Mouse (Mus musculus): Measurements from ENCODE around the gene Carhsp1. TPM values are rescaled to one million over a fixed set of nuclear protein-coding genes. Genes with fewer than 3 reads are reported as not detected.

The Carhsp1 gene
- polyA plus RNA-seq, 1 experiment: 66.5 TPM

DNA sequence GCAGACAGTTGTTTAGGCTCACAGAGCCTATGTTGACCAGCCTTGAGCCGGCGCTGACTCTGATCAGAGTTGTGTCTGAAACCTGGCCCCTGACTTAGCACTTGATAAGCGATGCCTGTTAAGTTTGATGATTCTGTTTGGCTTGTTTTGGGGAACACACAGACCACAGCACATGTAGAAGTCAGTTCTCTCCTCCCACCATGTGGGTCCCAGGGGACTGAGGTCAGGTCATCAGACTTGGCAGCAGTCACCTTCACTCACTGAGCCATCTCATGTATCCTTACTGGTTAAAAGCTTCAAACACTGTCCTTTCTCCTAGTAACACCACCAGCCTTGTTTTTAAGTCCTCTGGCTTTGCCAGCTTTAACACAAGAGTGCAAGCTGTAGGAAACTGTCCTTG is 21.9 kb downstream of the Carhsp1 start:
- 92% methylated on average over 3 of the region's 3 CpGs for WGBS
- no peak overlapping the region for H3K4me3 ChIP-seq (replicated peaks; ENCODE audit: control insufficient read depth, low read depth, low read length)

DNA sequence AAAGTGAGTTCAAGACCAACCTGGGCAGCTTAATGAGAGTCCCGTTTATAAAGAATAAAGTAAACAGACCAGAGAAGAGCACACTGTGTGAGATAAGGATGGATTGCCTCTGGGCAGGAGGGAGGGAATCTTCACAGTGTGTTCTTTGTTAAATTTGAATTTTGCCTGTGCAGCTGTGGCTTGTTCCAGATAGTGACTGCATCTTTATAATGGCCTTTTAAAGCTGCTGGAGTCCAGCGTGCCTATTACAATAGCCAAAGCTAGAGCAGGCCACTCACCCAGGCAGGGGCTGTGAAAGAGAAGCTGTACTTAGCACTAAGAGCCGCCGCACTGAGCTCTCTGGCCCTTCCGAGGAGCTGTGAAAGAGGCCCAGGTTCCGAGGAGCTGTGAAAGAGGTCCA is 26.4 kb downstream of the Carhsp1 start:
- Histone ChIP-seq H3K4me1 (ENCODE audit: control insufficient read depth, insufficient read depth, low read length) (no peaks in the 10 kb centered on the region), H3K27ac (ENCODE audit: control insufficient read depth, insufficient read depth, low read depth, low read length, poor library complexity) (no peak overlapping the region), H3K4me3 (replicated peaks; ENCODE audit: control insufficient read depth, low read depth, low read length) (no peak overlapping the region)
- WGBS: 88% methylated on average over 6 of the region's 6 CpGs
- no peak for TF ChIP-seq POLR2A (IDR thresholded peaks at IDR 0.05; ENCODE audit: borderline replicate concordance, control insufficient read depth, low read depth, low read length)
- TF ChIP-seq CTCF (IDR thresholded peaks at IDR 0.05; ENCODE audit: control insufficient read depth, insufficient read depth, low read length): no peak

More for the DNA sequence above, 21.9 kb downstream of the Carhsp1 start:
- Histone ChIP-seq H3K27ac (ENCODE audit: control insufficient read depth, insufficient read depth, low read depth, low read length, poor library complexity) (no peak overlapping the region), H3K4me1 (ENCODE audit: control insufficient read depth, insufficient read depth, low read length) (no peaks in the 10 kb centered on the region)
- no peak for TF ChIP-seq POLR2A (IDR thresholded peaks at IDR 0.05; ENCODE audit: borderline replicate concordance, control insufficient read depth, low read depth, low read length)
- no peak for TF ChIP-seq CTCF (IDR thresholded peaks at IDR 0.05; ENCODE audit: control insufficient read depth, insufficient read depth, low read length)

DNA sequence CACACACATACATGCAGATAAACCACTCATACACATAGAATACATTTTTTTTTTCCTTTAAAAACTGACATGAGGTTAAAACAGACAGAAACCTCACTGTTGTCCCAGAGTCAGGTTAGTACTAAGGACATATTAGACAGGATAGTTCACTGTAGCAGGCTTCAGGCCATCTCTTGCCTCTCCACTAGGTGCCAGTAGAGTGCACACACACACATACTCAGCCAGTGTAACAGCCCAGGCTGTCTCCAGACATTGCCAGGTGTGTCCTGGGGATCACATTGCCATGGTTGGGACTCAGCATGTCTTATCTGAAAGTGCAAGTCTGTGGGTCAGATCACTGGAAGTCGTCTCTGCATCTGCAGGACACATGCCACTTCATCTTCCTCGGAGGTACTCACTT is 28.1 kb downstream of the Carhsp1 start:
- no peak for TF ChIP-seq POLR2A (IDR thresholded peaks at IDR 0.05; ENCODE audit: borderline replicate concordance, control insufficient read depth, low read depth, low read length)
- peak; percentile 88 for TF ChIP-seq CTCF (IDR thresholded peaks at IDR 0.05; ENCODE audit: control insufficient read depth, insufficient read depth, low read length)
- WGBS: 75% methylated on average over 2 of the region's 2 CpGs
- Histone ChIP-seq H3K4me3 (replicated peaks; ENCODE audit: control insufficient read depth, low read depth, low read length) (no peak overlapping the region), H3K27ac (ENCODE audit: control insufficient read depth, insufficient read depth, low read depth, low read length, poor library complexity) (no peak overlapping the region), H3K4me1 (ENCODE audit: control insufficient read depth, insufficient read depth, low read length) (no peaks in the 10 kb centered on the region; the same call in 1 of the 2 replicates)

DNA sequence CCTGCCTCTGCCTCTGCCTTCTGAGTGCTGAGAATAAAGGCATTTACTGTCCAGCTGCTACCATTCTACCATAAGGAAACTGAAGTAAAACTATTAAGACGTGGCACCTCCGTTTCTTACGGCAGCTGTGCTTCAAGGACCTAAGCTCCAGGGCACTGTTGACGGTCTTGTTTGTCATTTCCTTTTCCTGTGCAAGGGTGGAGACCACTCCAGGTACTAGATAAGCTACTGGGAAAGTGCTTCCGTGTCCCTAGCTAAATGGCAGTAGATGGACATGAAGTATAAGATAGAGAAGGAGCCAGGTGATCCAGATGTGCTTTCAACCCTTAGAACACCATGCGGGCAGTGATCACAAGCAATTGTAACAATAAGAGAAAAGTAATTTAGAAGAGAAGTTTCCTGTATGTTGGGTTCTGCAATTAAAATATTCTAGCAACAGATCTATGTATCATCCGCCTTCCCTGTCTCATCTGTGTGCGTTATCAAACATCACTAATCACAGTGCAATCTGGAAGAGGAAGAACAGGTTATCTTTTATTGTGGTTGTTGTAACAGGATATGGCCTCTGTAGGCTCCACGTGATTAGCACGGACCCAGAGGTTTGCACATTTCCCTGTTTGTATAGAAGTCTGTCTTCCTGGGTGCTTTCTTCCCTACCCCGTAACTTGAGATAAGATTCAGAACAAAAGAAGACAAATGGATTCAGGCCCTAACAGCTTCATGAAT is 32.3 kb downstream of the Carhsp1 start:
- TF ChIP-seq CTCF (IDR thresholded peaks at IDR 0.05; ENCODE audit: control insufficient read depth, insufficient read depth, low read length): no peak
- TF ChIP-seq POLR2A (IDR thresholded peaks at IDR 0.05; ENCODE audit: borderline replicate concordance, control insufficient read depth, low read depth, low read length): no peak
- 44% methylated on average over 11 of the region's 11 CpGs for WGBS
- no peak overlapping the region for H3K4me3 ChIP-seq (replicated peaks; ENCODE audit: control insufficient read depth, low read depth, low read length)

DNA sequence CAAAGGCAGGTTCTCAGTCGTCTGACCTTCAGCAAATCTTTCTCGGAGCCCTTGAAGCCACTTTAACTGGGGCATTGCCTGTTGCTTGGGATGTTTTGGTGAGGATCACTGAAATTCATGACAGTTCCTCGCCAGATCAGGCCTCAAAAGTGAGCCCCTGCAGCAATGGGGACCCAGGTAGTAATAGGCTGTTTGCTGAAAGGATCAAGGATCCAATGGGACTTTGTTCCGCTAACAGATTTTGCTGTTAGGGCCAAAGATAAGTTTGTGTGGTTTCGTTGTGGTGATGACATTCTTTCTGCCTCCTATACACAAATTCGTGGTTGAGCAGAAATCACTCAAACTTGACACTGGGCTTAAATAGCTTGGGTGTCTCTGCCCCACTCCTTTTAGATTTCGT is 33.8 kb downstream of the Carhsp1 start:
- peak overlapping the region; percentile 89 for H3K27ac ChIP-seq (ENCODE audit: control insufficient read depth, insufficient read depth, low read depth, low read length, poor library complexity)
- WGBS: 22% methylated on average over 7 of the region's 7 CpGs
- no peaks in the 10 kb centered on the region; the same call in 1 of the 2 replicates for H3K4me1 ChIP-seq (ENCODE audit: control insufficient read depth, insufficient read depth, low read length)
- TF ChIP-seq POLR2A (IDR thresholded peaks at IDR 0.05; ENCODE audit: borderline replicate concordance, control insufficient read depth, low read depth, low read length) (no peak), CTCF (IDR thresholded peaks at IDR 0.05; ENCODE audit: control insufficient read depth, insufficient read depth, low read length) (no peak)
- H3K4me3 ChIP-seq (replicated peaks; ENCODE audit: control insufficient read depth, low read depth, low read length): peak overlapping the region; percentile 92

More for the DNA sequence above, 32.3 kb downstream of the Carhsp1 start:
- no peak overlapping the region for H3K27ac ChIP-seq (ENCODE audit: control insufficient read depth, insufficient read depth, low read depth, low read length, poor library complexity)
- no peaks in the 10 kb centered on the region; the same call in 1 of the 2 replicates for H3K4me1 ChIP-seq (ENCODE audit: control insufficient read depth, insufficient read depth, low read length)

DNA sequence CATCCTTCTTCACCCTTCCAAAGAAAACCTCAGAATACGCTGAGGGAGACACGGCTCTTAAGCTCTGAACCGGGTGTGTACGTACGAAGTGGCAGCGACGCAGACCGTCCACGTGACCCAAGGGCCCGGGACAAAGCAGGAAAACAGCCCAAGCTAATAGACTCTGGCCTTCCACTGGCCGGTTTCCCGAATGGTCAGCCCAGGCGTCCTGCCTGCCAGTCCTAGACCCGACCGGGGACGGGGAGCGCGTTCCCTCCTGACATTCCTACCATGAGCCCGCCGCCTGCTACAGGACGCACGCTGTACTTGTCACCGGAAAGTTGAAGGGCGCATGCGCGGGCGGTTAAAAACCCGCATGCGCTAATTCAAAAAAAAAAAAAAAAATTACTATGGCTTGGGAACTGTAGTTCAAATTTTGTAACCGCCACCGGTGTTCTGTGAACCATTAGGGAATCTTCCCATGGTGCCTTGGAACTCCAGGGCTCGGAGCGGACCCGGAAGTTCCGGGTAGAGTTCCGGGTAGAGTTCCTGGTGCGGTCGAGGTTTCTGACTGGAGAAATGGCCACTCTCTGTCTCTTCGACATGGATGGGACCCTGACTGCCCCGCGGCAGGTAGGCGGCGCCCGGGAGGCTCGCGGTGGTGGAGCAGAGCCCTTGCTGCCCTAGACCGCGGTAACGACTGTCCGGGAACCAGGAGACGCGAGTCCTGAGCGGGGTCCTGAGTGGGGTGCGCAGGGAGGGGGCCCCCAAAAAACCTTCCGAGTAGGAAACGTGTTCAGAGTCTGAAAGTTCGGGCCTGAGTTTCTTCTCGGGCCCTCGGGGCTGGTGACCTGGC is 34.5 kb downstream of the Carhsp1 start, which contains the start of the genes Pmm2 and Tmem186:
TSS of gene Pmm2 (plus strand) at position 458 of the 835 bp plus-strand sequence.
TSS of gene Tmem186 (minus strand) at position 496 of the 835 bp plus-strand sequence.
- Histone ChIP-seq H3K27ac (ENCODE audit: control insufficient read depth, insufficient read depth, low read depth, low read length, poor library complexity) (peak within 1 kb of the TSS; percentile 89), H3K4me1 (ENCODE audit: control insufficient read depth, insufficient read depth, low read length) (no peaks in the 10 kb centered on the region; the same call in 1 of the 2 replicates), H3K4me3 (replicated peaks; ENCODE audit: control insufficient read depth, low read depth, low read length) (peak within 1 kb of the TSS; percentile 92)
- TF ChIP-seq CTCF (IDR thresholded peaks at IDR 0.05; ENCODE audit: control insufficient read depth, insufficient read depth, low read length) (peak; percentile 14; the same call in 1 of the 2 replicates), POLR2A (IDR thresholded peaks at IDR 0.05; ENCODE audit: borderline replicate concordance, control insufficient read depth, low read depth, low read length) (peak; percentile 52)
- WGBS: under 1% methylated on average over 59 of the region's 59 CpGs

DNA sequence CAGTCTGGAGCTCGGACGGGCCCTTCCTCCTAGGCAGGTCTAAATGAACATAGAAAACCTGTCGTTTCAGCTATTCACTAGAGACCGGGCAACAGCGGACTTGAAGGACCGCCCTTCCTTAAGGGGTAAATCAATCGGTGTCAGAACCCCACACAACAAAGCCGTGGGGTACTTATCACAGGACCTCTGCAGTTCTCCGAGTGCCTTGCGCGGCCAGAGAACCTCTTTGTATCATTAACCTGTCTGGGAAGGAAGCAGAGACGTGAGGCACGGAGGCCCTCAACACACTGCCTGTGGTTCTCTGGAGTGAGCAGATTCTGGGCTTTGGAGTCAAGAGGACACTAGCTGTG is 35.1 kb downstream of the Carhsp1 start:
- H3K4me1 ChIP-seq (ENCODE audit: control insufficient read depth, insufficient read depth, low read length): no peaks in the 10 kb centered on the region; the same call in 1 of the 2 replicates
- peak overlapping the region; percentile 89 for H3K27ac ChIP-seq (ENCODE audit: control insufficient read depth, insufficient read depth, low read depth, low read length, poor library complexity)
- under 1% methylated on average over 13 of the region's 13 CpGs for WGBS
- no peak for TF ChIP-seq POLR2A (IDR thresholded peaks at IDR 0.05; ENCODE audit: borderline replicate concordance, control insufficient read depth, low read depth, low read length)
- peak overlapping the region; percentile 92 for H3K4me3 ChIP-seq (replicated peaks; ENCODE audit: control insufficient read depth, low read depth, low read length)

DNA sequence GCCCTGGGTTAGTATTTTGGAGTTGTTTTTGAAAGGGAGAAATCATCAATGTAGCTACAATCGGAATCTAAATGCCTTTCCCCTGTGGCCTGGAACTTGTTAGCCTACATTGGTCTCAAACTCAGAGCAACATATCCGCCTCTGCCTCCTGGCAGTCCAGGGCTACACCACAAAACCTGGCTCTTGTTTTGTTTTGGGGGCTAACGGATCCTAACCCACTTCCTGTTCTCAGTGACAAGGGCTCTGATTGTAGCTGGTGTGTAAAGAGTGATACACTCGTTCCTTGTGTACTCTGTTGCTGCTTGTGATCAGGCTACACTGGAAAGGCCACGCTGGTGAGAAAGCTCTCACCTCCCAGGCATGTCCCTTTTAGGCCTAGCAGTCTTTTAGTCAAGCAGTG is 40.5 kb downstream of the Carhsp1 start:
- 21% methylated on average over 5 of the region's 5 CpGs for WGBS
- H3K27ac ChIP-seq (ENCODE audit: control insufficient read depth, insufficient read depth, low read depth, low read length, poor library complexity): no peak overlapping the region
- no peak for TF ChIP-seq CTCF (IDR thresholded peaks at IDR 0.05; ENCODE audit: control insufficient read depth, insufficient read depth, low read length)
- TF ChIP-seq POLR2A (IDR thresholded peaks at IDR 0.05; ENCODE audit: borderline replicate concordance, control insufficient read depth, low read depth, low read length): no peak

More for the DNA sequence above, 40.5 kb downstream of the Carhsp1 start:
- H3K4me3 ChIP-seq (replicated peaks; ENCODE audit: control insufficient read depth, low read depth, low read length): no peak overlapping the region
- no peaks in the 10 kb centered on the region for H3K4me1 ChIP-seq (ENCODE audit: control insufficient read depth, insufficient read depth, low read length)

Data from bone marrow, adult 2 months (tissue).